Mouse (Mus musculus) embryo, embryonic 10 days (tissue): ENCODE data around the gene Slpi.

Experiments
- DNase-seq: peaks from one replicate; pipeline ENCODE4 v3.0.0-alpha.2; 2015; ENCODE audit warnings: low spot score

Gene Slpi

GRCm38 (mm10) chr2:164421306-164421705, 32.4 kb upstream of the Slpi start:
- no peak for DNase-seq

DNA sequence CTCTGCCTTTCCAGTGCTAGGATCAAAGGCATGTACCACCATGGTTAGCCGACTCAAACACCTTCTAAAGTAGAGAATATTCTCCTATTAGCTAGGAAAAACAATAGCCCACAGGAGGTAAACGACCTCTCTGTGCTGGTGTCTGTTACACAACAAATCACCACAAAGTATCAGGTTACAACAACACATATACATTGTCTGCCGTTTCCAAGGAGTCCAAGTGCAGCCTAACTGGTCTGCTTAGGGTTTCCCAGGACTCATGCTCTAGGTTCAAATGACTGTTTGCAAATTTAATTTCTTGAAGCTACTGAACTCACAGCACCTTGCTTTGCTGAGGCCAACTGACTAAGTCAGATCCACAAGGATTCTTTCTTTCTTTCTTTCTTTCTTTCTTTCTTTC, 30.6 kb upstream of the Slpi start:
- peak; percentile 30 for DNase-seq

- DNase-seq = no peak
These were observed 29.5 kb upstream of the Slpi start for GRCm38 (mm10) chr2:164418308-164418875.

DNA sequence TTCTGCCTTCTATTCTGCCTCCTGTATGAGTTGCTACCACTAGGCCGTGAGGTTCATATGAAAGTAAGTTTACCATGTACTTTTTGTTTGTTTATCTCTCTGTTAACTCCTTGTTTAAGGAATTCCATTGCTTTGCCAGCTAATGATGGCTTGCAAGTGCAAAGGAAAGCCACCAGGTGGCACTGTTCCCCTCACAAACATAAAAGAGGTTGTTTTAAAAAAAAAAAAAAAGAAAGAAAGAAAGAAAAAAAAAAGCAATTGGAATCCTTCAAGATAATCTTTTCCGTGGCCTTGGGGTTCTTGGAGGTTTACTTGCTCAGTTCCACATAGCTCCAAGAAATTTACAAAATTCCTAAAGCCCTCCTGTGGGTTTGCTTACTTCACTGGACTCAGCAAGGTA, 28.3 kb upstream of the Slpi start:
- peak; percentile 60 for DNase-seq

GRCm38 (mm10) chr2:164414581-164414980, 25.7 kb upstream of the Slpi start:
- no peak for DNase-seq

DNA sequence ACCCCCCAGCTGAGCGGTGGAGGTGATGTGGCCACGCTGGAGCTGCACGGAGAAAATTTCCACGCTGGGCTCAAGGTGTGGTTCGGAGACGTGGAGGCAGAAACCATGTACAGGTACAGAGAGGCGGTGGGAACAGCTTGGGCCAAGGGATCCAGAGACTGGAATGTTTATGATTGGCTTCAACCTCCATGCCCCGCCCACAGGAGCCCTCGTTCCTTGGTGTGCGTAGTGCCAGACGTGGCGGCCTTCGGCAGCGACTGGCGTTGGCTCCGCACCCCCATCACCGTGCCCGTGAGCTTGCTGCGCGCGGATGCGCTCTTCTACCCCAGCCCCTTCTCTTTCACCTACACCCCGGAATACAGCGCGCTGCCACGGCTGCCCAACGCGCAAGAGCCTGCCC, 25.3 kb upstream of the Slpi start:
- no peak for DNase-seq

- peak; percentile 83 for DNase-seq
These were observed 18.8 kb upstream of the Slpi start for GRCm38 (mm10) chr2:164407708-164408107.

DNA sequence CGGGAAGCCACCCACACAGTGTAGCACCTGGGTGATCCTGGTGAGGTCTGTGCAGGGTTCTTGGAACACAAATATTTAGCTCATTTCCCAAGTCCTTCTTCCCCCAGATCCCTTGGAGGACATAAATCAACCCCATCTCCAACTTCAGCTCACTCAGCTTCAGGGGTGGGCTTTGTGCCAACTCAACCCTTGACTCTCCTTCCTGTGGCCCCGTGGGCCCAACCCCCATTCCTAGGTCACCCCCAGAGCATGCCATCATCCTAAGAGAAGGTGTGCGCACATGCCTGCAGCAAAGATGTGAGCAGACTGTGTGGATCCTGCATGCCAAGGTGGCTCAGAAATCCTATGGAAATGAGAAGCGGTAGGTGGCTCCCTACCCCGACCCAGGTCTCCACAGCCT, 16.6 kb upstream of the Slpi start:
- no peak for DNase-seq

DNA sequence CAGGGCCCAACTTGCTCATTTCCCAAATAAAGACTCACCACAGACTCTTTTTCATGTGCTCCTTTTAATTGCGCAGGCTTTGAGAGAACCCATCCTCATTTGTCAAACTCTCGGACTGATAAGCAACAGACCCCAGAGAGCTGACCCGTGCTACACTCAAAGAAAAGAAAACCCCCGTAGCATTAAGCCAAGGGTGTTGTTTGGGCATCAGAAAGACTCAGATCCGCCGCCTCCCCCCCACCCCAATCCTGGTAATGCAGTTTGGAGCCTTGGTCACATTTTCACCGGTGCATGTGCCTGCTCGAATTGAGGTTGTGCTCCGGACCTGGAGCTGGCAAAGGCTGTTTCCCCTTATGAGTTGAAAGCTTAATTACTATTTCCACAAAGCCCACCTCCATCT, 16.2 kb upstream of the Slpi start, which contains the start of gene Matn4:
Matn4 (minus strand) TSS at position 101 of the 400 bp plus-strand sequence.
- no peak for DNase-seq

- peak; percentile 62 for DNase-seq
These were observed 15.4 kb upstream of the Slpi start for GRCm38 (mm10) chr2:164404082-164404990.

DNA sequence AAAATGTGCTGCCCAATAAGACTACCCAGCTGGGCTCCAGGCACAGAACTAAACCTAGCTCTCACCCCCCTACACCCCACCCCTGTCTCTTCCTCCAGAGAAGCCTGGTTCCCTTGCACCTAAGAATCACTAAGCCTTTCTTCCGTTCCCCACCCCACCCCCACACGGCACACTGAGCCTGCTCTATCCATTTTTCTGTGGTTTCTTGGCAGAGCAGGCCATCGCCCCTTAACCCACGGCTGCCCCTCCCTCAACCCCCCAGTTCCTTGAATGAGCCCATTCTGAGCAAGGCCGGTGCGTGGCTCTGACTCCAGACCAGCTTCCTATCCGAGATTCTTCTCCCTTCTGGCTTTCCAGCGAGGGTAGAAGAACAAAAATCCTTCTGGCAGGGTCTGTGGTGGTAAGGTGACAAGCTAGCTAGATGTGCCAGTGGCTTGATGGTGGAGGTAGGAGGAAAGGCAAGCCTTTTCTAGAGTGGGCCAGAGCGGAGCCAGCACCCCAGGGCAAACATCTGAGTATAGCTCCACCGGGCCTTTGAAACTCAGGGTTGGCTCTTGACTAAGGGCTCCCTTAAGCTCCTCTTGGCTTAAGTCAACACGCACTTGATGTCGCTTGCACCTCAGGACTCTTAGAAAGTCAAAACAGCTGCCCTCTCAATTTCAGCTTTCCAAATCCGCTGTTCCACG, 14.6 kb upstream of the Slpi start:
- no peak for DNase-seq

DNA sequence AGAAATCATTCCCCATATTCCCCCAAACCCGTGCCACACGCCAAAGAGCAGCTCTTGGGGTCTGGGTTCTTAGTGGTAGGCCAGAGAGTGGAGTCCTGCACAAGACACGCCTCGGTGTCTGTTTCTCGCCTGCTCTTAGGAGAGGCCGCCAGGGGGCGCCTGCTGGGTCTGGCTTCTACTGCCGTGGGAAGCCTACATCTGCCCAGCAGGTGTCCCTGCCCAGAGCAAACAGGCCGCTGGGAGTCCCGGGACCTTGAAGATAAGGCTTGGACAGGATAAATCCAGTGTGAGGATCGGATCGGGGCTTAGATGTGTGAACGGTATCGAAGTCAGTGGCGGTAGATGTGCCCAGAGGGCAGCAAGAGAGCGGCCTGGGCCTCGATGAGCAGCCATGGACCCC, 14.0 kb upstream of the Slpi start, which contains the start of gene Rbpjl:
Rbpjl (plus strand) TSS at position 236 of the 400 bp plus-strand sequence.
- DNase-seq = peak; percentile 76

- no peak for DNase-seq
These were observed 8.0 kb upstream of the Slpi start for GRCm38 (mm10) chr2:164396911-164397310.

- no peak for DNase-seq
These were observed 7.2 kb upstream of the Slpi start for GRCm38 (mm10) chr2:164396076-164396475.

DNA sequence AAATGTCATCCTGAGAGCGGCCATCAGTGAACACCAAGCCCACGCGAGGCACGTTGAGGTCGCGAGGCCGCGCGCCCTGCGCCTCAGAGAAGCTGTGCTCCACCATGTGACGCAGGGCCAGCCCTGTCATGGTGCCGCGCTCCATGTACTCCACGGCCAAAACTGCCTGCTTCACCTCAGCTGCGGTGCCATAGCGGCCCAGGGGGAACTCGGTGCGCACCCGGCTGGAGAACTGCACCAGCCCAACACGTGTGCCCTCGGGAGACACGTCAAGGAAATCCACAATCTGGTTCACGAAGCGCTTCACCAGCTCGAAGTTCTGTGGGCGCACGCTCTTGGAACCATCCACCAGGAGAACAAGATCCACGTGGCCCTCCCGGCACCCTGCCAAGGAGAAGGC, 4.2 kb upstream of the Slpi start:
- no peak for DNase-seq

- DNase-seq = peak; percentile 83
These were observed 604 bp upstream of the Slpi start for GRCm38 (mm10) chr2:164389499-164389898.

DNA sequence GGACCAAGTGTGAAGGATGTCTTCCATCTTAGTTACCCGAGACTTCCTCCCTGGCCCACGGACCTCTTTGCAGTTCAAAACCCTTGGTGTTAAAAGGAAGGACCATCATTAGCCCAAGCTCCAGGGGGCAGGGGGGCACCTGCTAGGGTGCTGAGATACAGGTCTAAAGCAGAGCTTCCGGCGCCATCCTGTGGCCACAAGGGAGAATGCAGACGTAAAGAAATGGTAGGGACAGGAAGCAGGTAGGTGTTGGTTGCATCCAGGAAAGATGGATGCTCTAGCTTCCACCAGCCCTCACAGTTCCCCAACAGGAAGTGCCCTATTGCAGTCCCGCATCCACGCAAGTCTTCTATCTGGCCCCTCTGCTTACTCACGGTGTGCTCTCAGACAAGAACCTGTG, 1.9 kb downstream of the Slpi start:
- DNase-seq = peak; percentile 49

GRCm38 (mm10) chr2:164385927-164386763, 2.8 kb downstream of the Slpi start:
- peak; percentile 56 for DNase-seq

DNA sequence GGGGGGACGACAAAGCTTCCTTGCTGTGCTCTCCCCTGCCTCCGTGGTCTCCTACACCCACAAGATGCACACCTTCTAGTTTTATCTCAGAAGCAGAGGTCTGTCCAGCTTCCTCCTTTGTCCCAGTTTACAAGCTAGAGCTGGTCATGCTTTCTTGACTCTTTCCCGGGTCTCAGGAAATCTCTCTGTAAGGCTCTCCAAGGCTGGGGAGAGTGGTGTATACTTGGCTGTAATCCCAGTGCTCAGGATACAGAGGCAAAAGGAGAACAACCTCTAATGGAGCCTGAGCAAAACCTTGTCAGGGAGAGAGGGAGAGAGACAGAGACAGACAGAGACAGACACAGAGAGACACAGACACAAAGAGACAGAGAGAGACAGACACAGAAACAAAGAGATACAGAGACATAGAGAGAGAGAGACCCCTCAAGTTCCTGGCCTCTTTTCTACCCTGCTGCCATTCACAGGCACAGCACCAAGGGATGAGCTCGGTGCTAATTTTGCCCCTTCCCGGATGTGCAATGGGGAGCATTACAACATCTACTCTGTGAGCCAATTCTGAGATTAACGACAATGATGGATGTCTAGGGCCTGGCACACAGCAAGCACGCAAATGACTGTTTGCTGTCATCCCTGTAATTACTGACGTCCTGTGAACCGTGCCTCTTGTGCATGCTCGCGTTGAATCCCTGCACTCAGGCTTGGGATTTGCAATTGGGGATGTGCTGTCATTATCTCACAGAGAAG, 5.1 kb downstream of the Slpi start:
- DNase-seq = no peak

DNA sequence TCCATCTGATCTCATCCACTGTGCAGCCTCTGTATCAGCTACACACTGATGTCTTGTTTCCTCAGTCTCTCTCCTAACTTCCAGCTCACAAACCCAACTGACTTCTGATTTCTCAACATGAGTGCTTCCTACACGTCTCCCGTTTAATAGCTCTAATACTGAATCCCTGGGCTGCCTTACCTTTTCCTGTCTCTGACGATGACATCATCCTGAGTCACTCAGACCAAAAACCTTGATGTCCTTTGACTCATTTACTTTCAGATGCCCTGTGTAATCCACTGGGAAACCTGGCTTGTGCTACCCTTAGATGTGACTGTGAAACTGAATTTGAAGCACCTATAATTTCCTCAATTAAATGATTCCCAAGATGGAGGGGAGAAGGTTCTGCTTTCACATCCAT, 5.9 kb downstream of the Slpi start:
- no peak for DNase-seq

GRCm38 (mm10) chr2:164381726-164382125, 7.2 kb downstream of the Slpi start:
- no peak for DNase-seq
